Mouse (Mus musculus): ENCODE results near the gene Slc31a1.

The Slc31a1 gene

GRCm38 (mm10) chr4:62360088-62360804 lies at the start of gene Slc31a1, which contains the start of gene Fkbp15:
Gene Slc31a1 (plus strand): TSS chr4:62360727.
Gene Fkbp15 (minus strand): TSS chr4:62360548.
- peak; percentile 96 for DNase-seq (ENCODE audit: low spot score)

GRCm38 (mm10) chr4:62312821-62313220 lies 47.7 kb upstream of the Slc31a1 start:
- no peak for DNase-seq (ENCODE audit: low spot score)

GRCm38 (mm10) chr4:62313641-62314211 lies 46.8 kb upstream of the Slc31a1 start:
- no peak for DNase-seq (ENCODE audit: low spot score)

- no peak for DNase-seq (ENCODE audit: low spot score)
Observed at GRCm38 (mm10) chr4:62314516-62314915, 46.0 kb upstream of the Slc31a1 start.

GRCm38 (mm10) chr4:62316456-62316855 lies 44.1 kb upstream of the Slc31a1 start:
- no peak for DNase-seq (ENCODE audit: low spot score)

- DNase-seq (ENCODE audit: low spot score) = no peak
Observed at GRCm38 (mm10) chr4:62318294-62318693, 42.2 kb upstream of the Slc31a1 start.

- DNase-seq (ENCODE audit: low spot score) = no peak
Observed at GRCm38 (mm10) chr4:62322684-62323083, 37.8 kb upstream of the Slc31a1 start.

GRCm38 (mm10) chr4:62326111-62326510 lies 34.4 kb upstream of the Slc31a1 start:
- no peak for DNase-seq (ENCODE audit: low spot score)

- DNase-seq (ENCODE audit: low spot score) = no peak
Observed at GRCm38 (mm10) chr4:62328941-62329660, 31.4 kb upstream of the Slc31a1 start.

GRCm38 (mm10) chr4:62331977-62332376 lies 28.6 kb upstream of the Slc31a1 start:
- DNase-seq (ENCODE audit: low spot score) = no peak

- no peak for DNase-seq (ENCODE audit: low spot score)
Observed at GRCm38 (mm10) chr4:62338536-62338935, 22.0 kb upstream of the Slc31a1 start.

- DNase-seq (ENCODE audit: low spot score) = no peak
Observed at GRCm38 (mm10) chr4:62344000-62344399, 16.5 kb upstream of the Slc31a1 start.

- no peak for DNase-seq (ENCODE audit: low spot score)
Observed at GRCm38 (mm10) chr4:62345827-62346226, 14.7 kb upstream of the Slc31a1 start.

GRCm38 (mm10) chr4:62347605-62348328 lies 12.8 kb upstream of the Slc31a1 start:
- DNase-seq (ENCODE audit: low spot score) = no peak

GRCm38 (mm10) chr4:62348329-62348705 lies 12.2 kb upstream of the Slc31a1 start:
- DNase-seq (ENCODE audit: low spot score) = no peak

- no peak for DNase-seq (ENCODE audit: low spot score)
Observed at GRCm38 (mm10) chr4:62349371-62349770, 11.2 kb upstream of the Slc31a1 start.

- no peak for DNase-seq (ENCODE audit: low spot score)
Observed at GRCm38 (mm10) chr4:62357631-62358148, 2.8 kb upstream of the Slc31a1 start.

- DNase-seq (ENCODE audit: low spot score) = no peak
Observed at GRCm38 (mm10) chr4:62359256-62359775, 1.2 kb upstream of the Slc31a1 start.

- no peak for DNase-seq (ENCODE audit: low spot score)
Observed at GRCm38 (mm10) chr4:62360805-62361455, 403 bp downstream of the Slc31a1 start.

GRCm38 (mm10) chr4:62361571-62361970 lies 1.0 kb downstream of the Slc31a1 start:
- no peak for DNase-seq (ENCODE audit: low spot score)

- no peak for DNase-seq (ENCODE audit: low spot score)
Observed at GRCm38 (mm10) chr4:62361997-62362396, 1.5 kb downstream of the Slc31a1 start.

All from urinary bladder, postnatal 14 days (tissue).